Mouse (Mus musculus) heart, embryonic 10.5 days (tissue): ENCODE measurements around the gene Tnc. TPM values are rescaled to one million over a fixed set of nuclear protein-coding genes. Genes with fewer than 3 reads are reported as not detected.
A peak's percentile ranks its signal among the peaks of the same experiment; 100 is the strongest.

Experiments
- DNase-seq: peaks from one replicate; pipeline ENCODE4 v3.0.0-alpha.2; 2017; ENCODE audit warnings: low spot score
- H3K27ac ChIP-seq: fragments of 300-500 bp; sonication (generic); 2 replicates; pipeline ENCODE4 v1.5.1; 2016; ENCODE audit warnings: mild to moderate bottlenecking
- H3K27me3 ChIP-seq: fragments of 300-500 bp; sonication (generic); 2 replicates; pipeline ENCODE4 v1.6.1; 2016; ENCODE audit warnings: mild to moderate bottlenecking; ENCODE audit not compliant: poor library complexity, insufficient read depth, severe bottlenecking
- H3K36me3 ChIP-seq: fragments of 300-500 bp; sonication (generic); 2 replicates; pipeline ENCODE4 v1.6.1; 2016; ENCODE audit warnings: mild to moderate bottlenecking, moderate library complexity
- H3K4me1 ChIP-seq: fragments of 300-500 bp; sonication (generic); 2 replicates; pipeline ENCODE4 v1.6.1; 2016; ENCODE audit warnings: mild to moderate bottlenecking
- H3K4me3 ChIP-seq: fragments of 300-500 bp; sonication (generic); 2 replicates; pipeline ENCODE4 v1.5.1; 2016; ENCODE audit warnings: mild to moderate bottlenecking, moderate library complexity
- H3K9me3 ChIP-seq: fragments of 300-500 bp; sonication (generic); 2 replicates; pipeline ENCODE4 v1.6.1; 2016; ENCODE audit warnings: mild to moderate bottlenecking, moderate library complexity
- WGBS: fragments of 180-500 bp; shearing (Covaris S2); methylation state at CpG from one replicate; pipeline ENCODE4 v1.1.7; 2016; 5-methylcytosine and 5-hydroxymethylcytosine counted together
- polyA plus RNA-seq: library from polyadenylated mRNA; unstranded; fragments of >200 nt; fragmentation: Nextera tagmentation; extraction: Ambion mirVana; gene quantifications from 2 replicates; pipeline ENCODE4 v1.2.1, GENCODE M21; 2016

Tnc gene
- polyA plus RNA-seq = 35.3 and 60.9 TPM in 2 replicates

DNA sequence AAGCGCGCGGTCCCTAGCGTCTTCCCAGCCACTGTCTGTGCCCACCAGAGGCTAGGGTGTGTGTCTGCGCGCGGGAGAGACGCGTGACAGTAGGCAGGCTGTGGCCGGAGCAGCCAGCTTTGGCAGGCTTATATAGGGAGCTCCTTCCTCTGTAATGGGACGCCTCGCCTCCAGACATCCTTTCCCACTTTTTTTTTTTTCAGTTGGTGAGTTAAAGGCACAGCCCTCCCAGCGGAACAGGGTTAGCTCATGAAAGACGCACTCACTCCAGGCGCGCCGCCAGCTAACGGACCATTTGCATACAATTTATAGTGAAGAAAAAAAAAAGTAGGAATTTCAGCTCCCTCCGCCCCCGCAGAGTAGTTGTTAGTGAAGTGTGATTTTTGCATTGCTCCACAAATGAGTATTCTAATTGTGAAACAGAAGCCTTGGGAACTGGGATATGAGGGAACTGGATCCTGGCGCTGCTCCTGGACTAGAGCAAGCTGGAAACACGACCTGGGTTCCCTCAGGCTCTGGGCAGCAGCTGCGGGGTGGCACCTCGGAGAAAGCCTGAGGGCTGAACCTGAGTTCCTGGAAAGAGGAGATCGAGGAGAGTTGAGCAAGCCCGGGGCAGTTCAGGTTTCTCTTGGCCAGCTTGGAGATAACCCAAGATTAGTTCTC, at the start of gene Tnc:
TSS of gene Tnc (minus strand) at position 185 of the 663 bp plus-strand sequence.
- H3K27me3 ChIP-seq = peaks cover 100% of the 10 kb centered on the region
- WGBS = 1% methylated on average over 26 of the region's 26 CpGs

DNA sequence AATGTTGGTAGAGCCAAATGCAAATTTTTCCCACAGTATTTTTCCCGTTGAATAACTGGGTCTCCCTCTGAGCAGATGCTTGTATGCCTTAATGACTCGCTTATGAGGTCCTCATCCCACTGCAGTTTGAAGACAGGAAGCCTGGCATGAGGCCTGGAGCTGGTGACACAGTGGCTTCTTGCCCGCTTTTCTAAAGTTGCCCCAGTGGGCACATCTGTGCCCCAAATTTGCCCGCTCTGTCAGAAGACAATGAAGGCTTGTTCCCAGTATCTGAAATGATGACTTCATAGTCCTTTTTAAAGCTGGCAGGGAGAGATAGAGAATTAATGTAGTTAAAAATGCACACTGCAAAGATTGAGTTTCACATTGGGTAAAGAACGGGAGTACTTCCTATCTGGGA, 47.4 kb upstream of the Tnc start:
- no peak overlapping the region for H3K4me3 ChIP-seq
- no peaks in the 10 kb centered on the region for H3K4me1 ChIP-seq
- DNase-seq = no peak
- H3K9me3 ChIP-seq = no peaks in the 10 kb centered on the region
- H3K27me3 ChIP-seq = no peaks in the 10 kb centered on the region
- 79% methylated on average over 5 of the region's 5 CpGs for WGBS
- no peaks in the 10 kb centered on the region for H3K36me3 ChIP-seq
- H3K27ac ChIP-seq = no peak overlapping the region

More for the DNA sequence above, at the start of gene Tnc:
- Histone ChIP-seq H3K4me3 (peak within 1 kb of the TSS; percentile 53), H3K4me1 (0 out of 2 replicates have a peak, but pooled peaks cover 4% of the 10 kb centered on the region), H3K36me3 (no peaks in the 10 kb centered on the region), H3K9me3 (no peaks in the 10 kb centered on the region), H3K27ac (no peak within 1 kb of the TSS)
- DNase-seq = peak; percentile 77

DNA sequence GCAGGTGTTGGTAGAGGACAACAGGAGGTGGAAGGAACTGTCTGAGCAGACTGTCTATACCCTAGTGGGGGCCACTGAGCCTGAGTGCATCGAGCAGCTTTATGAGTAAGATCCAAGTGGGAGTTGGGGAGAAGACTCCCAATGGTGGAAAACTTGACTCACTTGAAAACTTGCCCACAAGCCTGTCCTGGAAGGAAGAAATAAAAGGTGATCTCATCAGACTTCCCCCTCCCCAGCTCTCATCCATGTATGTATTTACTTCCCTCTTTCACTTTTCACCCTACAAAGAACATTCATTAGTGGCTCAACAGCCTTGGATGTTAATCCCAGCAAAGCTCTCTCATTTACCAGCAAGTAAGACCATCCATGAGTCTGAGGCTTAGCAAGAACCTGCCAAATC, 46.0 kb upstream of the Tnc start:
- H3K27me3 ChIP-seq = no peaks in the 10 kb centered on the region
- H3K9me3 ChIP-seq = no peaks in the 10 kb centered on the region
- H3K27ac ChIP-seq = no peak overlapping the region
- 79% methylated on average over 1 of the region's 1 CpGs for WGBS
- no peak for DNase-seq
- H3K4me3 ChIP-seq = no peak overlapping the region
- no peaks in the 10 kb centered on the region for H3K36me3 ChIP-seq
- no peaks in the 10 kb centered on the region for H3K4me1 ChIP-seq

DNA sequence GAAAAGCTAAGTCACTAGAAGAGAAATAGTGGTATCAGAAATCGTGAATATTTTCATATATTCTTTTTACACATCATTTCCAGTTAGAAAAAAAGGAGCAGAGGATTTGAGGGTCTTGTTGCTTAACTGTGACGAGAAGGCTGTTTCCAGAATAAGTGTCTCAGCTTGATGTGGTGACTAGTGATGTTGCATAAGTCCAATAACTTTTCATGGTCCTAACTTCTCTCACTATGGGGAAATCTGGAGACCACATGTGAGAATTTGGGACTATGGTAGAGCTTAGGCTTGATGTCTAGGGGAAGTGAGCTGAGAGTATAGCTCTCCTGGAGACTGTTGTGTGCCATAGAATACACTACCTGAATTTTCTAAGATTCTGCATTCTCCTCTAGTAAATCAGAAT, 42.6 kb upstream of the Tnc start:
- no peaks in the 10 kb centered on the region for H3K27me3 ChIP-seq
- no peaks in the 10 kb centered on the region for H3K9me3 ChIP-seq
- 60% methylated on average over 2 of the region's 2 CpGs for WGBS
- no peak overlapping the region for H3K27ac ChIP-seq
- no peak overlapping the region for H3K4me3 ChIP-seq
- no peaks in the 10 kb centered on the region for H3K36me3 ChIP-seq
- no peak for DNase-seq
- H3K4me1 ChIP-seq = no peaks in the 10 kb centered on the region

DNA sequence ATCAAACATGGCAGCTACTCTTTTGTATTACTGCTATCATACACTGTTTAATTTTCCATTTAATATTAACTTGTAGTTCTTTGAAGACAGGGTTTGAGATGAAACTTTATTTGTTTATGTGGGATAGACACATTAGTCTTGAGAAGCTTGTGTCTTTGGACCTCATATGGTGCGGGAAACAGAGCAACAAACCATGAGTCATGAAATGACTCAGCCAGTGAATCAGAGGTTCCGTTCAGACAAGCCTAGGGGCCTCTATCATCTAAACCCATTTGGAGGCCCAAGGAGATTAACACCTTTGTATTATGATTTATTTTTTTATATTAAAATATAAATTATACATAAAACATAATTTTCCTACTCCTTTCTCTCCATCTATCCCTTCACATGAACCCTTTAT, 40.9 kb upstream of the Tnc start:
- Histone ChIP-seq H3K27ac (no peak overlapping the region), H3K27me3 (no peaks in the 10 kb centered on the region), H3K4me1 (no peaks in the 10 kb centered on the region), H3K9me3 (no peaks in the 10 kb centered on the region), H3K36me3 (no peaks in the 10 kb centered on the region), H3K4me3 (no peak overlapping the region)
- DNase-seq = no peak
- WGBS = 89% methylated on average over 2 of the region's 2 CpGs

DNA sequence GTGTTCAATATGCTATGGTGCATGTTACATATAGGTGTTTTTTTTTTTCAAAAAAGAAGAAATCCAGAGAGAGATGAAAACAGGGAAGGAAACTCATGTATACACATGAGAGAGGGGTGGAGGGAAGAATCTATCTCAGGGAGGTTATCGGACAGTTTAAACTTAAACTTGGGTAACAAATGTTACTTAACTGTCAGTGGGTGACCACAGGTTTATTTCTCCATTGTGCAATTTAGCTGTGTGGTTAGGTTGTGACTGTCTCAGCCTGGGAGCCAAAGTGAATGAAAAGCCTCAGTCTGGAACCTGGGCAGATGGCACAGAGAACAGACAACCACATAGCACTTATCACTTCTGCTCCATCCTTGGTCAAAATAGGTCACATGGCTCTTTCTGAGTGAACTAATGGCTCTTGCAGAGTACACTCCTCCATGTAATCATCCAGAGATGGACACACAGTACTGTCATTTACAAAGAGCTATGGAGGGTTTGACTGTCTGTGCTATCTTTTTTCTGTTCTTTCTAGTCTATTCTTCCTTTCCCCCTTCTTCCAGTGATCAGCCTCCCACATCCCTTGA, 39.3 kb upstream of the Tnc start:
- 97% methylated on average over 1 of the region's 1 CpGs for WGBS

DNA sequence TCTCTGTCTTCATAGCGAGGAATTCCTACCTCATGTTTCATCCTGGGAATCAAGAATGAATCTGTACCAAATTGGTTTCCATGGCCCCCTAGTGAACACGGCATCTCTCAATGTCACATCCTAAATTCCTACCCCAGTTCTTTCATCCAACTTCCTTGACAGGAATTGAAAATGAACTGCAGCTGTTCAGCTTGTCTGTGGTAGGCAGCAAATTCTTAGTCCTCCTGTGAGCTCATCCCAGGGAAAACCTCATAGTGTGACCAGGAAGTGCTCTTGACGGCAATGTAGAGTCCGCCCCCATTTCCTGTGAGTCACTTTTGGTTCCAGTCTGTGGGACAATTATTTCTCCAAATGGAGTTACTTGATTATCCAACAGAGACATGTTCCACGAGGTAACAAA, 37.0 kb upstream of the Tnc start:
- Histone ChIP-seq H3K4me3 (no peak overlapping the region), H3K4me1 (no peaks in the 10 kb centered on the region), H3K27ac (no peak overlapping the region), H3K9me3 (no peaks in the 10 kb centered on the region), H3K27me3 (0 out of 2 replicates have a peak, but pooled peaks cover 4% of the 10 kb centered on the region), H3K36me3 (no peaks in the 10 kb centered on the region)
- WGBS = 62% methylated on average over 5 of the region's 5 CpGs
- no peak for DNase-seq

More for the DNA sequence above, 39.3 kb upstream of the Tnc start:
- H3K36me3 ChIP-seq = no peaks in the 10 kb centered on the region
- H3K4me1 ChIP-seq = no peaks in the 10 kb centered on the region
- no peaks in the 10 kb centered on the region for H3K27me3 ChIP-seq
- no peak for DNase-seq
- no peaks in the 10 kb centered on the region for H3K9me3 ChIP-seq
- H3K4me3 ChIP-seq = no peak overlapping the region
- H3K27ac ChIP-seq = no peak overlapping the region

DNA sequence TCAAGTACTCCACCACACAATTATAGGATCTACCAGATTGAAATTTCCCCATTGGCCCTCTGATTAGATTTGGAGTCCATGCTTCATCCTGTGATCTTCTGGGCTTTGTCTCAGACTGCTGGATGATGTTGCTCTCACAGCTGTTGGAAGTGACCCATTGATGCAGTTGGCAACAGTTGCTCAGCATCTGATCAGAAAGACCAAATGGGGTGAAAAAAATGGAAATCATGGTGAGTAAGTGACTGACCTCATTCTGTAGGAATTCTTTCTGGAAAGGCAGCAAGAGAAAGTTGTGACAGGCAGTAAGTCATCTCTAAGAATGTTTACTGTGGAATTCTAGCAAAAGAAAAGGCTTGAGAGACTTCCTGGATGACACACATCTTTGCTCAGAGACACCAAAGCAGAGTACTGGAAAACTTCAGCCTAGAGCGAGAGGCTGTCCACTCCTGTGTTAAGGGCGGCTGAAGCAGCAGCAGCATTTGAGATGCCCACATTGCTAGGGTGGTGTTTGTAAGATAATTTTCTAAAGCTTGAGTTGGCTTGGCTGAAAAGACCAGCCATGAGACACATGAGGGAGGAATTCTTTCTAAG, 31.3 kb upstream of the Tnc start:
- H3K27ac ChIP-seq = no peak overlapping the region
- H3K4me3 ChIP-seq = no peak overlapping the region
- no peaks in the 10 kb centered on the region for H3K36me3 ChIP-seq
- no peaks in the 10 kb centered on the region for H3K4me1 ChIP-seq
- 65% methylated on average over 2 of the region's 2 CpGs for WGBS
- H3K27me3 ChIP-seq = 0 out of 2 replicates have a peak, but pooled peaks cover 4% of the 10 kb centered on the region
- no peaks in the 10 kb centered on the region for H3K9me3 ChIP-seq
- no peak for DNase-seq

DNA sequence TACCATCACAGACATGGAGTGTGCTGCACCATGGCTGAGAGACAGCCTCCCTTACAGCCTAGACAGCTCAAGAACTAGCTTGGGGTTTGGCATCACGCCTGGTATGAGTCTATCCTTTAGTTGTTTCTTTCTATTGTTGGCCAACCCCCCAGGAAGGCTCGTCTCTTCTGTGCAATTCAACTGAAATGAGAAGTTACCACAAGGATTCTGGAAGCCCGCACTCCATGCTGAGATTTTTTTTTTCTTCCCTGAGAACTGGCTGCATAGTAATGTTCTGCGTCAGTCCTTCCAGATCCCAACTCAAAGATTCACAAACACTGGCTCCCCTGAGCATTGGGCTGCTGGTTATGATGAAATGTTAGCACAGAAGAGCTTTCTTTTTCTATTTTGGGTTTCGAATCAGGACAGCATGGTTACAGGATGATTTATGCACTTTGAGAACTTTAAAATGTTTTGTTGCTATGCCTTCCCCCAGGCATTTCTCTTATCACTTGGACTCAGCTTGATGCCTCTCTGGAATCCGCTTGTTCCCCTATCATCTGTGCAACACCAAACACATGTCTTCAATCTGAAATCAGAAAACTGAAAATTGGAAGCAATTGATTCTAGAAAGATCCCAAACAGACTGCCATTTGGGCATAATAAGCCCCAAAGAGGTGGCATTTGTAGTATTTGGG, 29.7 kb upstream of the Tnc start:
- WGBS = 68% methylated on average over 6 of the region's 6 CpGs
- H3K27ac ChIP-seq = no peak overlapping the region
- no peaks in the 10 kb centered on the region for H3K4me1 ChIP-seq
- H3K9me3 ChIP-seq = no peaks in the 10 kb centered on the region
- DNase-seq = no peak
- no peaks in the 10 kb centered on the region for H3K36me3 ChIP-seq
- H3K27me3 ChIP-seq = 0 out of 2 replicates have a peak, but pooled peaks cover 4% of the 10 kb centered on the region
- H3K4me3 ChIP-seq = no peak overlapping the region

DNA sequence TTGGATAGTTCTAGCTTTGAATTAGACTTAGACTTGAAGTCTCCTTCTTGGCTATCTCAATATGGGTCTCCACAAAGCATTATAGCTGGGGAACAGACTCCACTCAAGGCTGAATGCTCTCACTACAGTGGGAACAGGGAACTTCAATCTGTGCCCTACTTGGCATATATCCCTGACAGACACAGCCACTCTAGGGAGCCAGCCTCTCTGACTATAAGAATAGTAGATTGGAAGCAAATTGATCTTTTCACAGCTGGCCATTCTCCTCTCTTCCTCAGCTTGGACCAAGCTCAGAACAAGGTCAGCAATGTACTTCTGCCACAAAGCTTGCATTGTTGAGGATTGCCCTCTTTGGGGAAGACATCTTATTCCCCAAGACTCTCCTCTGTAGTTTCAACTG, 27.9 kb upstream of the Tnc start:
- DNase-seq = no peak
- Histone ChIP-seq H3K36me3 (no peaks in the 10 kb centered on the region), H3K9me3 (no peaks in the 10 kb centered on the region), H3K4me1 (no peaks in the 10 kb centered on the region), H3K27me3 (no peaks in the 10 kb centered on the region), H3K4me3 (no peak overlapping the region), H3K27ac (no peak overlapping the region)

DNA sequence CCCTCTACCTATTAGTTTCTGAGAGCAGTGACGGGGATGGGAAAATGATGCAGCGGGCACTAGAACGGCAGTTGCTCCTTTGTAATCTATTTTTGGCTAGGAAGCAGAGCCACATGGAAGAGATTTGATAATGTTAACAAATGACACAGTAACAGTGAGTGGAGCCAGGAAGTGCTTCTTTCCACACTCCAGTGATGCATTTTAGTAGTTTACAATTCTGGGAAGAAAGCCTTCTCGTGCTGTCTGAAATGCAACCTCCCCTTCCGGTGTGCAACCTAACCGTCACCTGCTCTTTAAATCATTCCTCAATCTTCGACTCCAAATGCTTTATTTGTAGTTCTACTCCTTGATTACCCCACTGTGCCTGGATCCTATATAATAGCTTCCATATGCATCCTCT, 20.6 kb upstream of the Tnc start:
- H3K36me3 ChIP-seq = no peaks in the 10 kb centered on the region
- H3K9me3 ChIP-seq = no peaks in the 10 kb centered on the region
- DNase-seq = no peak
- 52% methylated on average over 7 of the region's 7 CpGs for WGBS
- no peak overlapping the region for H3K4me3 ChIP-seq
- H3K27ac ChIP-seq = no peak overlapping the region
- peaks cover 54% of the 10 kb centered on the region for H3K27me3 ChIP-seq
- peaks cover 9% of the 10 kb centered on the region for H3K4me1 ChIP-seq

DNA sequence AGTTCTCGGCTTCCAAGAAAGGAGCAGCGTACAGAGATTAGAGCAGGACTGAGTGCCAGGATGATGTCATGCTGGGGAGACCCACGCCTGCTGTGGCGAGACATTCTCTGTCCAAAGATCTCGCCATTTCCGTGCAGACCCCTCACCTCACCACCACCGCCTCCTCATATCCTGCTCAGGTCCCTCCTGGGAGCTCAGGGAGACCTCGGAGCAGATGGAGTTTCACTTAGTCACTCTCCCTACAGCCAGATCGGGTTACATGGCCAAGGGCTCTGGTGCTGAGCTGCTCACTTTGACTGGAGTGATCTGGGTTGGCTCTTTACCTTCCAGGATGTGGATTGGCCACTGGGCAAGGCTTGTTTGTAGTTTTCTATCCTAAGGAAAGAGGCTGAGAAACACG, 18.5 kb upstream of the Tnc start:
- Histone ChIP-seq H3K27ac (peak overlapping the region; percentile 7; the same call in 1 of the 2 replicates), H3K9me3 (no peaks in the 10 kb centered on the region), H3K4me3 (peak overlapping the region; percentile 32; the same call in 1 of the 2 replicates), H3K4me1 (peaks cover 9% of the 10 kb centered on the region), H3K36me3 (no peaks in the 10 kb centered on the region), H3K27me3 (peaks cover 72% of the 10 kb centered on the region)
- 14% methylated on average over 10 of the region's 10 CpGs for WGBS
- peak; percentile 75 for DNase-seq

DNA sequence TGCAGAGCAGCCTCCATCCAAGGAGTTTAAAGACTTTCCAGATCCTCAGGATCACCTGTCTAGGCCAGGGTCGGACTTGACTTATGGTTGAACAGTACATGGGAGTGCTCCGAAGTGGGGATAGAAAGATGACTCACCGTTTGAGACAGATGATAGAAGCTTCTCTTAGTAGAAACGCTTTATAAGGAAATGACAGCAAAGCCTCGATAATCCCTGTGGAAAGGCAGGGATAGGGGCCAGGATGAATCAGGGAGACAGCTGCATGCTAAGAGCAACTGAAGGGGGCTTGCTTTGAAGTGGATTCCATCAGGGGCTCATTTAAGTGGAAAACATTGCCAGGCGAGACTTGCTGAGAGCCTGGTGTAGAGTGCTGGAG, 12.0 kb upstream of the Tnc start:
- H3K4me3 ChIP-seq = no peak overlapping the region
- 17% methylated on average over 6 of the region's 6 CpGs for WGBS
- peaks cover 75% of the 10 kb centered on the region for H3K27me3 ChIP-seq
- H3K9me3 ChIP-seq = no peaks in the 10 kb centered on the region
- H3K27ac ChIP-seq = peak overlapping the region; percentile 7; the same call in 1 of the 2 replicates
- H3K4me1 ChIP-seq = peaks cover 12% of the 10 kb centered on the region
- H3K36me3 ChIP-seq = no peaks in the 10 kb centered on the region
- no peak for DNase-seq
